Mouse (Mus musculus): ENCODE results near the gene Rhbdf2.
"Not testable (repeated sequence)": the region's sequence is repeated elsewhere in the genome, so short reads cannot be mapped to it uniquely, and the experiment has no call there.

Rhbdf2 gene

GRCm38 (mm10) chr11:116643579-116644224, 16.9 kb upstream of the Rhbdf2 start:
- no peak for DNase-seq (ENCODE audit: low spot score)

- peak; percentile 73 for DNase-seq (ENCODE audit: low spot score)
Measured at GRCm38 (mm10) chr11:116642681-116643578, 16.1 kb upstream of the Rhbdf2 start.

GRCm38 (mm10) chr11:116641731-116642130, 14.9 kb upstream of the Rhbdf2 start:
- DNase-seq (ENCODE audit: low spot score) = no peak

GRCm38 (mm10) chr11:116641168-116641567, 14.3 kb upstream of the Rhbdf2 start:
- no peak for DNase-seq (ENCODE audit: low spot score)

- not testable (repeated sequence) for DNase-seq (ENCODE audit: low spot score)
Measured at GRCm38 (mm10) chr11:116636607-116637006, 9.8 kb upstream of the Rhbdf2 start.

GRCm38 (mm10) chr11:116632962-116633361, 6.1 kb upstream of the Rhbdf2 start:
- no peak for DNase-seq (ENCODE audit: low spot score)

- DNase-seq (ENCODE audit: low spot score) = no peak
Measured at GRCm38 (mm10) chr11:116630171-116630965, 3.5 kb upstream of the Rhbdf2 start.

GRCm38 (mm10) chr11:116629472-116629871, 2.7 kb upstream of the Rhbdf2 start:
- no peak for DNase-seq (ENCODE audit: low spot score)

- peak; percentile 76 for DNase-seq (ENCODE audit: low spot score)
Measured at GRCm38 (mm10) chr11:116628712-116629111, 1.9 kb upstream of the Rhbdf2 start.

- DNase-seq (ENCODE audit: low spot score) = no peak
Measured at GRCm38 (mm10) chr11:116627072-116628020, 527 bp upstream of the Rhbdf2 start.

- peak; percentile 61 for DNase-seq (ENCODE audit: low spot score)
Measured at GRCm38 (mm10) chr11:116625081-116626000, 1.5 kb downstream of the Rhbdf2 start.

- DNase-seq (ENCODE audit: low spot score) = peak; percentile 92
Measured at GRCm38 (mm10) chr11:116624131-116624832, 2.5 kb downstream of the Rhbdf2 start.

GRCm38 (mm10) chr11:116623281-116624124, 3.3 kb downstream of the Rhbdf2 start:
- no peak for DNase-seq (ENCODE audit: low spot score)

- no peak for DNase-seq (ENCODE audit: low spot score)
Measured at GRCm38 (mm10) chr11:116621258-116621704, 5.5 kb downstream of the Rhbdf2 start.

- DNase-seq (ENCODE audit: low spot score) = no peak
Measured at GRCm38 (mm10) chr11:116620559-116621253, 6.1 kb downstream of the Rhbdf2 start.

GRCm38 (mm10) chr11:116620073-116620472, 6.7 kb downstream of the Rhbdf2 start:
- DNase-seq (ENCODE audit: low spot score) = no peak

- no peak for DNase-seq (ENCODE audit: low spot score)
Measured at GRCm38 (mm10) chr11:116619561-116619960, 7.3 kb downstream of the Rhbdf2 start.

- DNase-seq (ENCODE audit: low spot score) = no peak
Measured at GRCm38 (mm10) chr11:116619156-116619555, 7.7 kb downstream of the Rhbdf2 start.
